Mouse (Mus musculus) forebrain, embryonic 16.5 days (tissue): Measurements from ENCODE around the gene Atp5c1. TPM values are rescaled to one million over a fixed set of nuclear protein-coding genes. Genes with fewer than 3 reads are reported as not detected.

ENCODE experiments used
- ATAC-seq: fragments of 200-750 bp; cut with Nextera tagmentation; 2 replicates; pipeline ENCODE4 v1.8.0; 2017; ENCODE audit warnings: mild to moderate bottlenecking, moderate library complexity
- H3K27ac ChIP-seq: fragments of 300-500 bp; sonication (generic); 2 replicates; pipeline ENCODE4 v1.5.1; 2014; ENCODE audit warnings: low read length, control low read depth
- H3K27me3 ChIP-seq: fragments of 300-500 bp; sonication (generic); replicated peaks from 2 replicates; pipeline ENCODE4 v1.6.1; 2014; ENCODE audit warnings: low read length; ENCODE audit not compliant: control insufficient read depth, insufficient read depth
- H3K36me3 ChIP-seq: fragments of 300-500 bp; sonication (generic); 2 replicates; pipeline ENCODE4 v1.6.1; 2014; ENCODE audit not compliant: control insufficient read depth, insufficient read depth
- H3K4me1 ChIP-seq: fragments of 300-500 bp; sonication (generic); replicated peaks from 2 replicates; pipeline ENCODE4 v1.6.1; 2014; ENCODE audit warnings: low read length; ENCODE audit not compliant: control insufficient read depth, insufficient read depth
- H3K4me2 ChIP-seq: fragments of 300-500 bp; sonication (generic); 2 replicates; pipeline ENCODE4 v1.6.1; 2014; ENCODE audit warnings: mild to moderate bottlenecking, low read length, control low read depth
- H3K4me3 ChIP-seq: fragments of 300-500 bp; sonication (generic); replicated peaks from 2 replicates; pipeline ENCODE4 v1.5.1; 2014; ENCODE audit warnings: mild to moderate bottlenecking, low read length, control low read depth
- H3K9ac ChIP-seq: fragments of 300-500 bp; sonication (generic); replicated peaks from 2 replicates; pipeline ENCODE4 v1.6.1; 2014; ENCODE audit warnings: low read depth, low read length, control low read depth
- H3K9me3 ChIP-seq: fragments of 300-500 bp; sonication (generic); 2 replicates; pipeline ENCODE4 v1.6.1; 2016; ENCODE audit warnings: low read length; ENCODE audit not compliant: control insufficient read depth
- WGBS: fragments of 180-500 bp; shearing (Covaris S2); extraction: QIAGEN DNeasy Blood & Tissue Kit; methylation state at CpG from one replicate; pipeline ENCODE4 v1.1.7; 2014; 5-methylcytosine and 5-hydroxymethylcytosine counted together
- polyA plus RNA-seq: library from polyadenylated mRNA; unstranded; fragments of >200 nt; fragmentation: Nextera tagmentation; extraction: Ambion mirVana; gene quantifications from 2 replicates; pipeline ENCODE4 v1.2.1, GENCODE M21; 2015

The Atp5c1 gene
- polyA plus RNA-seq, 1 experiment from 2014 or later: 544 TPM

DNA sequence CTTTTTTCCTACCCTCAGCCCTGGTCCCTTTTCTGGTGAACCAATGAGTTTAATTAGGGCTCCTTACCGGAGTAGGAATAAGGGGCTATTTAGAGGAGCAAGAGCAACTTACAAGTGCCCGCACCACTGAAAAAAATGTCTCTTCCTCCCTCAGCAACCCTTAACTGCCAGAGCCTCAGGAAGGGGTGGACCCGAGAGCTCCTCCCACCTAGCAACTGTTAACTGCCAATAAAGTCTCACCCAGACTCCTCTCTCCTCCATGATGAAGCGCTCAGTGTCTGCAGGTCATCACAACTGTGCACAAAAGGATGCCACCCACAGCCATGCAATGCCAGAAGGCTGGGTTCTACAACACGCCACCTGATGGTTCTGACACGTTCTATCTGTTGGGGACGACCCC, 8.6 kb downstream of the Atp5c1 start:
- no peaks in the 10 kb centered on the region for H3K27me3 ChIP-seq
- ATAC-seq: no peak
- no peaks in the 10 kb centered on the region for H3K4me1 ChIP-seq
- H3K4me2 ChIP-seq: no peak overlapping the region
- H3K27ac ChIP-seq: no peak overlapping the region
- peaks cover 6% of the 10 kb centered on the region; the same call in 1 of the 2 replicates for H3K36me3 ChIP-seq
- 91% methylated on average over 7 of the region's 7 CpGs for WGBS
- H3K4me3 ChIP-seq: no peak overlapping the region
- no peak overlapping the region for H3K9ac ChIP-seq
- H3K9me3 ChIP-seq: no peaks in the 10 kb centered on the region

DNA sequence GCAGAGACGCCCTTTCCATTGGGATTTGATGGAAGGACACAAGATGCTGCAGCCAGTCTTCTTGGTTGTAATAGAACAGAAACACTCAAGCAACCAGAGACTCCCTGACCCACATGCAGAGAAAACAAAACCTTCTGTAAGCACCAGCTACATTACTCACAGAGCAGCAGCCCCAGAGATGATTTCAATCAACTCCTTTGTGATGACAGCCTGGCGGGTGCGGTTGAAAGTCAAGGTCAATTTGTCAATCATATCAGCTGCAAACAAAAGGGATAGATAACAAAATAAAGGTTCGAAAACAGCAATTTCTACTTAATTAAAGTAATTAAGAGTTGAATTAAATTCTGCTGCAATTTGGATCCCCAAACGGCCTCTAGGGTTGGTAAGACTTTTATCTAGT, 21.5 kb downstream of the Atp5c1 start:
- H3K36me3 ChIP-seq: peaks cover 49% of the 10 kb centered on the region
- no peak for ATAC-seq
- no peaks in the 10 kb centered on the region for H3K9me3 ChIP-seq
- no peak overlapping the region for H3K4me3 ChIP-seq
- H3K27me3 ChIP-seq: no peaks in the 10 kb centered on the region
- no peak overlapping the region for H3K4me2 ChIP-seq
- no peaks in the 10 kb centered on the region for H3K4me1 ChIP-seq
- H3K27ac ChIP-seq: no peak overlapping the region
- no peak overlapping the region for H3K9ac ChIP-seq
- 78% methylated on average over 5 of the region's 5 CpGs for WGBS

DNA sequence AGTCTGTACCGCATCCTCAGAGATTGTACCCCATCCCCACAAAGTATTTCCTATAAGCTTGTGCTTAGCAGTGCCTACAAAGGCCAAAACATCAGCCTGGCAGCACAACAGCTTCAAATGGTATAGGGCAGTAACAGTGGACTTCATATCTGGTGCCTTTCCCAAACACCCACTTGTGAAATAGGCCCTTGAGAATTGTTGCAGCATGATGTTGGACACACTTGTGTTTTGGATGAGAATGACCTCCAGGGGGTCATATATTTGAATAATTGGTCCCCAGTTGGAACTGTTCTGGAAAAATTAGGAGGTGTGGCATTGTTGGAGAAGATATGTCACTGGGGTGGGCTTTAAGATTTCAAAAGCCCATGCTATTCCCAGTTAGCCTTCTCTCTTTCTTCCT, 28.3 kb downstream of the Atp5c1 start:
- Histone ChIP-seq H3K4me2 (no peak overlapping the region), H3K4me1 (peaks cover 13% of the 10 kb centered on the region), H3K4me3 (no peak overlapping the region), H3K36me3 (peaks cover 26% of the 10 kb centered on the region), H3K27me3 (no peaks in the 10 kb centered on the region), H3K9me3 (no peaks in the 10 kb centered on the region), H3K27ac (no peak overlapping the region), H3K9ac (no peak overlapping the region)
- ATAC-seq: no peak
- WGBS: 100% methylated on average over 1 of the region's 1 CpGs

GRCm38 (mm10) chr2:10050878-10051277, 29.4 kb downstream of the Atp5c1 start:
- Histone ChIP-seq H3K9ac (no peak overlapping the region), H3K27me3 (no peaks in the 10 kb centered on the region), H3K27ac (no peak overlapping the region), H3K9me3 (no peaks in the 10 kb centered on the region), H3K4me3 (no peak overlapping the region), H3K36me3 (peaks cover 18% of the 10 kb centered on the region), H3K4me1 (peaks cover 14% of the 10 kb centered on the region), H3K4me2 (no peak overlapping the region)
- ATAC-seq: no peak
- WGBS: 75% methylated on average over 3 of the region's 3 CpGs

- Histone ChIP-seq H3K4me1 (peaks cover 14% of the 10 kb centered on the region), H3K27me3 (no peaks in the 10 kb centered on the region), H3K4me3 (peak overlapping the region; percentile 96), H3K36me3 (peaks cover 6% of the 10 kb centered on the region), H3K4me2 (peak overlapping the region; percentile 74), H3K27ac (no peak overlapping the region), H3K9ac (0 out of 2 replicates have a peak overlapping the region, but pooled peaks have one; percentile 44), H3K9me3 (no peaks in the 10 kb centered on the region)
- WGBS: 17% methylated on average over 8 of the region's 10 CpGs
- no peak for ATAC-seq
Measured at GRCm38 (mm10) chr2:10049456-10049855, 30.9 kb downstream of the Atp5c1 start.

- WGBS: under 1% methylated on average over 36 of the region's 36 CpGs
Measured at GRCm38 (mm10) chr2:10048461-10048860, 31.8 kb downstream of the Atp5c1 start, which contains the start of gene Taf3. Gene Taf3 (minus strand): TSS chr2:10048596.

GRCm38 (mm10) chr2:10047758-10048436, 32.4 kb downstream of the Atp5c1 start:
- under 1% methylated on average over 47 of the region's 47 CpGs for WGBS
- H3K9ac ChIP-seq: peak overlapping the region; percentile 88

More at GRCm38 (mm10) chr2:10048461-10048860, 31.8 kb downstream of the Atp5c1 start, which contains the start of gene Taf3:
- H3K27me3 ChIP-seq: no peaks in the 10 kb centered on the region
- H3K4me1 ChIP-seq: peaks cover 14% of the 10 kb centered on the region
- peak within 1 kb of the TSS; percentile 88 for H3K9ac ChIP-seq
- H3K27ac ChIP-seq: peak within 1 kb of the TSS; percentile 56; the same call in 1 of the 2 replicates
- peak; percentile 94 for ATAC-seq
- H3K4me2 ChIP-seq: peak within 1 kb of the TSS; percentile 82
- no peaks in the 10 kb centered on the region for H3K9me3 ChIP-seq
- peak within 1 kb of the TSS; percentile 96 for H3K4me3 ChIP-seq
- no peaks in the 10 kb centered on the region for H3K36me3 ChIP-seq

DNA sequence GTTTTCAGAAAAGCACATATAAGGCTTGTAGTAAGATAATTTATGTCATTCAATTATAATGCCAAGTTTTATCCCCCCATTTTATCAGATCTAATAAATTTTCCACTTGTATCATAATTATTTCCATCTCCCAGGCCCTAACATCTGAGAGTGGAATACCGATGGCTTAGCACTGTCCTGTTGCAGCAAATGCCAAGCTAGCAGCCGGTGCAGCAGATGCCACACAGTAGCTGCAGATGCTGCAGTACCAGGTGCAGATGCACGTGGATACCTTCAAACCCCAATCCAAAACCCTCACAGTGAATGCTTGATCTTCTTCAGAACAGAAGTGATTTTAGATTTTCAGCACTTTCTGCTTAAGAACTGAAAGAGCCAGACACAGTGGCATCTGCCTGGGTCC, 45.3 kb downstream of the Atp5c1 start:
- Histone ChIP-seq H3K9ac (no peak overlapping the region), H3K27me3 (no peaks in the 10 kb centered on the region), H3K4me1 (no peaks in the 10 kb centered on the region), H3K36me3 (peaks cover under 1% of the 10 kb centered on the region; the same call in 1 of the 2 replicates), H3K27ac (no peak overlapping the region), H3K9me3 (no peaks in the 10 kb centered on the region), H3K4me2 (no peak overlapping the region), H3K4me3 (no peak overlapping the region)
- no peak for ATAC-seq
- WGBS: 64% methylated on average over 3 of the region's 3 CpGs

More at GRCm38 (mm10) chr2:10047758-10048436, 32.4 kb downstream of the Atp5c1 start:
- H3K36me3 ChIP-seq: no peaks in the 10 kb centered on the region
- no peaks in the 10 kb centered on the region for H3K9me3 ChIP-seq
- peaks cover 14% of the 10 kb centered on the region for H3K4me1 ChIP-seq
- H3K4me2 ChIP-seq: peak overlapping the region; percentile 82
- peak overlapping the region; percentile 56; the same call in 1 of the 2 replicates for H3K27ac ChIP-seq
- H3K4me3 ChIP-seq: peak overlapping the region; percentile 96
- H3K27me3 ChIP-seq: no peaks in the 10 kb centered on the region
- ATAC-seq: peak; percentile 77

DNA sequence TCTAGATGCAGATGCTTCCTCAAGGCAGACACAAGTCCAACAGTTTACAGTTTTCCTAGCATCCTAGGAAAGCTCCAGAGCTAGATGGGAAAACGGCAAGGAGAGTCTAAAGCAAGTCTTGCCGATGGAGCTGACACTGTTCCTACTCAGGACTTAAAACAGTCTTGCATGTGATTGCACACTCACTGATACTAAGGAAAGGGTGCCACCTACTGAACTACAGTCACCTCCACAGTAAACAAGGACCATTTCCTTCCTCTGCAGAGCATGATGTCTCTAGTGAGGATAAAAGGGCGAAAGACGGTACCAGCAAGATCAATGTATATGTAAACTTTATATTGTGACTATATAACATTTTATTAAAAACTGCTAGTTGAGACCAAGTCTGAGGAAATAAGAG, 46.6 kb downstream of the Atp5c1 start:
- no peaks in the 10 kb centered on the region for H3K27me3 ChIP-seq
- no peak for ATAC-seq
- H3K9me3 ChIP-seq: no peaks in the 10 kb centered on the region
- no peak overlapping the region for H3K4me2 ChIP-seq
- H3K36me3 ChIP-seq: no peaks in the 10 kb centered on the region
- H3K4me1 ChIP-seq: no peaks in the 10 kb centered on the region
- no peak overlapping the region for H3K9ac ChIP-seq
- H3K27ac ChIP-seq: no peak overlapping the region
- 71% methylated on average over 4 of the region's 4 CpGs for WGBS
- no peak overlapping the region for H3K4me3 ChIP-seq
